13 mouse cellular contexts compared by ENCODE assay signal in genomic region chr3:86253071-86253470, GRCm38 (mm10). TPM values are rescaled to one million over a fixed set of nuclear protein-coding genes. Genes with fewer than 3 reads are reported as not detected.
A peak's percentile ranks its signal among the peaks of the same experiment; 100 is the strongest.
DNase-seq lines count a peak whose midpoint lies in the region; ATAC-seq and TF ChIP-seq lines count a peak whose summit lies in the region.
"Had no signal": no experiment of that assay in that cellular context is flagged by ENCODE, and none has a peak within 500 bp of the region (broad histone marks: within the 10 kb centered on the region; RNA-seq: fewer than 3 reads in every experiment).

No protein-coding gene starts in this region.

- no peak overlapping the region for H3K4me2 ChIP-seq in liver, embryonic 11.5 days
- H3K4me2 ChIP-seq: heart, embryonic 13.5 days; hindbrain, embryonic 14.5 days; lung, embryonic 15.5 days had no signal

- H3K27me3 ChIP-seq in liver, adult 2 months (ENCODE audit: control insufficient read depth, insufficient read depth, low read length) = no peaks in the 10 kb centered on the region
- H3K27me3 ChIP-seq in liver, embryonic 11.5 days (replicated peaks; ENCODE audit: control insufficient read depth, insufficient read depth, low read length) = no peaks in the 10 kb centered on the region
- no peaks in the 10 kb centered on the region for H3K27me3 ChIP-seq in MEL (ENCODE audit: control insufficient read depth in 1 of 2, insufficient read depth in 2 of 2, low read length in 2 of 2)
- no peaks in the 10 kb centered on the region for H3K27me3 ChIP-seq in thymus, adult 2 months (ENCODE audit: control insufficient read depth, insufficient read depth, low read length)
- H3K27me3 ChIP-seq: heart, embryonic 13.5 days; lung, embryonic 15.5 days had no signal

- H3K9me3 ChIP-seq in liver, embryonic 11.5 days (ENCODE audit: control insufficient read depth, low read length) = no peaks in the 10 kb centered on the region
- H3K9me3 ChIP-seq in MEL (replicated peaks; ENCODE audit: insufficient read depth, low read length) = no peaks in the 10 kb centered on the region
- H3K9me3 ChIP-seq: heart, embryonic 13.5 days; lung, embryonic 15.5 days had no signal

- no peaks in the 10 kb centered on the region for H3K4me1 ChIP-seq in liver, adult 2 months (ENCODE audit: control insufficient read depth, insufficient read depth, low read length)
- H3K4me1 ChIP-seq in liver, embryonic 11.5 days (replicated peaks; ENCODE audit: control insufficient read depth, insufficient read depth, low read length) = 0 out of 2 replicates have a peak, but pooled peaks cover 2% of the 10 kb centered on the region
- peaks cover 6 to 20% of the 10 kb centered on the region in 2 experiments for H3K4me1 ChIP-seq in MEL (ENCODE audit: control insufficient read depth in 1 of 2, insufficient read depth in 2 of 2, low read length in 2 of 2)
- H3K4me1 ChIP-seq in thymus, adult 2 months (replicated peaks; ENCODE audit: control insufficient read depth, insufficient read depth, low read length) = no peaks in the 10 kb centered on the region
- H3K4me1 ChIP-seq: lung, embryonic 15.5 days had no signal

- H3K79me2 ChIP-seq in liver, adult 2 months (ENCODE audit: control insufficient read depth, insufficient read depth, low read length) = peaks cover 3% of the 10 kb centered on the region; the same call in 1 of the 2 replicates
- H3K79me2 ChIP-seq in MEL (ENCODE audit: control insufficient read depth, insufficient read depth, low read length, poor library complexity) = peaks cover 1% of the 10 kb centered on the region; the same call in 1 of the 2 replicates

- no peak for TF ChIP-seq CTCF in liver, adult 2 months (IDR thresholded peaks at IDR 0.05; ENCODE audit: low read depth, low read length)
- no peak for TF ChIP-seq CTCF in MEL (IDR thresholded peaks at IDR 0.05 in 2 of 3, conservative IDR thresholded peaks at IDR 0.05 in 1 of 3; ENCODE audit: control insufficient read depth in 1 of 3, insufficient read depth in 1 of 3, low read depth in 2 of 3, low read length in 3 of 3, poor library complexity in 1 of 3, severe bottlenecking in 1 of 3)
- no peak for TF ChIP-seq CTCF in thymus, adult 2 months (IDR thresholded peaks at IDR 0.05; ENCODE audit: borderline replicate concordance, control insufficient read depth, extremely low read depth, insufficient read depth, low read length, poor library complexity)

- H3K4me3 ChIP-seq in liver, adult 2 months (ENCODE audit: insufficient read depth, low read depth, low read length) = no peak overlapping the region
- no peak overlapping the region for H3K4me3 ChIP-seq in liver, embryonic 11.5 days (ENCODE audit: low read depth, low read length)
- H3K4me3 ChIP-seq in MEL (ENCODE audit: control insufficient read depth in 1 of 2, insufficient read depth in 1 of 2, low read depth in 2 of 2, low read length in 2 of 2) = no peak overlapping the region
- H3K4me3 ChIP-seq in thymus, adult 2 months (ENCODE audit: control insufficient read depth, insufficient read depth, low read length) = no peak overlapping the region
- H3K4me3 ChIP-seq: heart, embryonic 13.5 days; lung, embryonic 15.5 days had no signal

- no peak overlapping the region for H3K27ac ChIP-seq in liver, adult 2 months (replicated peaks; ENCODE audit: insufficient read depth, low read depth, low read length)
- H3K27ac ChIP-seq in liver, embryonic 11.5 days (ENCODE audit: low read depth, low read length) = no peak overlapping the region
- H3K27ac ChIP-seq in MEL (ENCODE audit: control insufficient read depth, low read depth, low read length) = no peak overlapping the region
- H3K27ac ChIP-seq in thymus, adult 2 months (ENCODE audit: control insufficient read depth, insufficient read depth, low read length) = no peak overlapping the region
- H3K27ac ChIP-seq: heart, embryonic 13.5 days; hindbrain, embryonic 14.5 days; kidney, postnatal 0 days had no signal

- H3K9ac ChIP-seq in liver, adult 2 months (ENCODE audit: low read depth, low read length) = no peak overlapping the region
- H3K9ac ChIP-seq in liver, embryonic 11.5 days (ENCODE audit: low read depth, low read length) = no peak overlapping the region
- H3K9ac ChIP-seq in MEL (ENCODE audit: control insufficient read depth, low read depth, low read length, poor library complexity, severe bottlenecking) = no peak overlapping the region
- H3K9ac ChIP-seq: heart, embryonic 13.5 days; hindbrain, embryonic 14.5 days; lung, embryonic 15.5 days had no signal

- peak in 1 of 2 experiments; percentile 78; a peak in 2 of 4 replicates for TF ChIP-seq EP300 in MEL (IDR thresholded peaks at IDR 0.05; ENCODE audit: low read depth in 1 of 2, low read length in 2 of 2)

- peak; percentile 45 for DNase-seq in liver, adult 2 months (ENCODE audit: extremely low read depth, low read depth, low spot score)
- no peak for DNase-seq in liver, embryonic 11.5 days (ENCODE audit: low spot score)
- DNase-seq in 416B (ENCODE audit: low read depth) (peak; percentile 43), MEL (ENCODE audit: low read depth, low spot score) (peak; percentile 73)
- DNase-seq in large intestine, adult 2 months (ENCODE audit: low read depth, low spot score) = peak; percentile 38
- DNase-seq in thymus, adult 2 months = no peak
- no peak for DNase-seq in frontal cortex, postnatal 14 days (ENCODE audit: low spot score in 2 of 2)
- DNase-seq: gastrocnemius, postnatal 14 days; right cerebral cortex, postnatal 14 days had no signal

- H3K36me3 ChIP-seq in liver, adult 2 months (ENCODE audit: control insufficient read depth, insufficient read depth, low read length) = no peaks in the 10 kb centered on the region
- H3K36me3 ChIP-seq in liver, embryonic 11.5 days (ENCODE audit: control insufficient read depth, insufficient read depth, low read length) = no peaks in the 10 kb centered on the region
- peaks cover 0 to 18% of the 10 kb centered on the region in 2 experiments; a peak in 2 of 4 replicates for H3K36me3 ChIP-seq in MEL (ENCODE audit: control insufficient read depth in 1 of 2, insufficient read depth in 2 of 2, low read length in 2 of 2)
- no peaks in the 10 kb centered on the region for H3K36me3 ChIP-seq in thymus, adult 2 months (ENCODE audit: control insufficient read depth, insufficient read depth, low read length)
- H3K36me3 ChIP-seq: heart, embryonic 13.5 days; lung, embryonic 15.5 days had no signal

- no peak for TF ChIP-seq POLR2A in liver, adult 2 months (IDR thresholded peaks at IDR 0.05; ENCODE audit: extremely low read depth, insufficient read depth, low read length)
- TF ChIP-seq POLR2A in MEL (IDR thresholded peaks at IDR 0.05; ENCODE audit: control insufficient read depth in 1 of 2, insufficient read depth in 1 of 2, low read depth in 1 of 2, low read length in 2 of 2, poor library complexity in 1 of 2) = no peak
- no peak for TF ChIP-seq POLR2A in thymus, adult 2 months (IDR thresholded peaks at IDR 0.05; ENCODE audit: control insufficient read depth, extremely low read depth, insufficient read depth, low read length, poor library complexity)

- 40% methylated on average over 3 of the region's 3 CpGs for WGBS in liver, adult 2 months
- 61% methylated on average over 3 of the region's 3 CpGs for WGBS in liver, embryonic 11.5 days
- WGBS in large intestine, adult 2 months = 49% methylated on average over 3 of the region's 3 CpGs
- 92% methylated on average over 3 of the region's 3 CpGs for WGBS in thymus, adult 2 months

- ATAC-seq in liver, embryonic 11.5 days (replicated peaks; ENCODE audit: low FRiP score) = no peak

- no peak for TF ChIP-seq RAD21 in MEL (IDR thresholded peaks at IDR 0.05; ENCODE audit: low read depth, low read length)

TF ChIP-seq in MEL, 35 proteins besides CTCF, POLR2A, EP300 and RAD21:
- TF ChIP-seq MAFK (IDR thresholded peaks at IDR 0.05; ENCODE audit: borderline replicate concordance, low read depth, low read length) (no peak), GABPA (IDR thresholded peaks at IDR 0.05; ENCODE audit: low read depth, low read length) (0 out of 2 replicates have a peak, but pooled peaks have one; percentile 28), UBTF (IDR thresholded peaks at IDR 0.05; ENCODE audit: borderline replicate concordance, insufficient read depth, low read depth, low read length) (no peak), SIN3A (IDR thresholded peaks at IDR 0.05; ENCODE audit: low read length) (0 out of 2 replicates have a peak, but pooled peaks have one; percentile 32), USF1 (IDR thresholded peaks at IDR 0.05; ENCODE audit: low read depth, low read length) (no peak), GATA1 (IDR thresholded peaks at IDR 0.05; ENCODE audit: low read depth, low read length) (peak; percentile 62), TCF12 (IDR thresholded peaks at IDR 0.05; ENCODE audit: low read depth, low read length) (no peak), MYC (IDR thresholded peaks at IDR 0.05; ENCODE audit: low read depth, low read length) (0 out of 2 replicates have a peak, but pooled peaks have one; percentile 19)

RNA-seq across cellular contexts. Expression of gene Lrba, which starts 28.6 kb away (rescaled TPM):
- total RNA-seq in liver, adult 2 months (2014; rRNA removed) = 24.0 and 26.1 TPM in 2 replicates
- 6.4 and 8.4 TPM in 2 replicates for polyA plus RNA-seq in liver, adult 2 months (2012; rRNA removed)
- polyA plus RNA-seq in liver, embryonic 11.5 days (2014; fragmentation: Nextera tagmentation; extraction: Ambion mirVana) = 3.8 and 4.2 TPM in 2 replicates
- total RNA-seq in MEL (2012; rRNA removed) = 10.9 and 14.8 TPM in 2 replicates
- polyA plus RNA-seq in MEL (2012; ENCODE audit: insufficient read depth in 1 of 2, insufficient read length in 2 of 2, low read depth in 1 of 2, low replicate concordance in 2 of 2, missing spikeins in 1 of 2) = 10 to 100 TPM in 1 of 2 experiments, not detected in 1; 17.9 TPM
- 23.5 and 38.4 TPM in 2 replicates for polyA plus RNA-seq in large intestine, adult 2 months (2012; rRNA removed)
- polyA plus RNA-seq in thymus, adult 2 months (2012; rRNA removed) = 13.7 and 14.5 TPM in 2 replicates

Comparison
In these comparisons a context has a peak if more than half of its experiments do, and no peak if none do; other contexts are left out.
1. DNase-seq: peak in liver, adult 2 months (single experiment), 416B (single experiment), MEL (single experiment) and large intestine, adult 2 months (single experiment); none in liver, embryonic 11.5 days (single experiment), thymus, adult 2 months (single experiment) and frontal cortex, postnatal 14 days (0 of 2).